Mouse (Mus musculus) heart, postnatal 0 days (tissue): ENCODE data around the gene Gm35549.

Experiments used
- CTCF ChIP-seq: IDR thresholded peaks from 2 replicates; pipeline ENCODE4 v1.5.1; 2016; ENCODE audit warnings: antibody characterized with exemption, control low read depth, low read depth
- EP300 ChIP-seq: IDR thresholded peaks from 2 replicates; pipeline ENCODE4 v1.6.1; 2016; ENCODE audit warnings: antibody characterized with exemption, low read depth

GRCm38 (mm10) chr9:122805845-122806341 lies 37.9 kb downstream of the Gm35549 start:
- TF ChIP-seq CTCF (no peak), EP300 (no peak)
